Mouse (Mus musculus) C2C12 (cell line): ENCODE measurements around the gene Cd96. TPM values are rescaled to one million over a fixed set of nuclear protein-coding genes. Genes with fewer than 3 reads are reported as not detected.

Experiments
- H3K27me3 ChIP-seq: one replicate; pipeline ENCODE4 v1.6.1; 2011; ENCODE audit not compliant: control insufficient read depth, insufficient read depth, insufficient read length
- H3K36me3 ChIP-seq: one replicate; pipeline ENCODE4 v1.6.1; 2011; ENCODE audit not compliant: control insufficient read depth, insufficient read depth
- H3K4me3 ChIP-seq: one replicate; pipeline ENCODE4 v1.5.1; 2011; ENCODE audit warnings: mild to moderate bottlenecking, control low read depth; ENCODE audit not compliant: poor library complexity, insufficient read depth, severe bottlenecking
- H3K79me2 ChIP-seq: one replicate; pipeline ENCODE4 v1.6.1; 2011; ENCODE audit not compliant: control insufficient read depth, insufficient read depth
- H3K79me3 ChIP-seq: one replicate; pipeline ENCODE4 v1.6.1; 2011; ENCODE audit warnings: low read depth, control low read depth
- H3ac ChIP-seq: one replicate; pipeline ENCODE3; 2011; ENCODE audit warnings: low read depth; ENCODE audit not compliant: control insufficient read depth, insufficient read length
- CEBPB ChIP-seq: IDR thresholded peaks from one replicate; pipeline ENCODE4 v1.6.1; 2011; ENCODE audit warnings: low read depth, mild to moderate bottlenecking, control low read depth, moderate library complexity
- CTCF ChIP-seq: IDR thresholded peaks from one replicate; pipeline ENCODE4 v1.5.1; 2011; ENCODE audit not compliant: control insufficient read depth, insufficient read depth, insufficient read length
- FOSL1 ChIP-seq: IDR thresholded peaks from one replicate; pipeline ENCODE4 v1.8.0; 2011; ENCODE audit warnings: mild to moderate bottlenecking, low read length; ENCODE audit not compliant: poor library complexity, insufficient read depth, severe bottlenecking
- MAX ChIP-seq: IDR thresholded peaks from one replicate; pipeline ENCODE4 v1.6.1; 2011; ENCODE audit warnings: mild to moderate bottlenecking, control low read depth
- MYOD1 ChIP-seq: IDR thresholded peaks from one replicate; pipeline ENCODE4 v1.6.1; 2011; ENCODE audit warnings: low read depth; ENCODE audit not compliant: control insufficient read depth, insufficient read length
- MYOG ChIP-seq: IDR thresholded peaks from one replicate; pipeline ENCODE4 v1.6.1; 2011; ENCODE audit not compliant: control insufficient read depth, insufficient read length; ENCODE audit errors: extremely low read depth
- USF1 ChIP-seq: IDR thresholded peaks from one replicate; pipeline ENCODE4 v1.6.1; 2011; ENCODE audit warnings: low read depth, mild to moderate bottlenecking, control low read depth, moderate library complexity
- polyA plus RNA-seq: library from polyadenylated mRNA; unstranded; fragments of >200 nt; fragmentation: generic; extraction: Trizol; gene quantifications from one replicate; pipeline ENCODE4 v1.2.1, GENCODE M21; 2012; ENCODE audit warnings: missing spikeins

Gene Cd96
- polyA plus RNA-seq, 1 experiment = not detected

DNA sequence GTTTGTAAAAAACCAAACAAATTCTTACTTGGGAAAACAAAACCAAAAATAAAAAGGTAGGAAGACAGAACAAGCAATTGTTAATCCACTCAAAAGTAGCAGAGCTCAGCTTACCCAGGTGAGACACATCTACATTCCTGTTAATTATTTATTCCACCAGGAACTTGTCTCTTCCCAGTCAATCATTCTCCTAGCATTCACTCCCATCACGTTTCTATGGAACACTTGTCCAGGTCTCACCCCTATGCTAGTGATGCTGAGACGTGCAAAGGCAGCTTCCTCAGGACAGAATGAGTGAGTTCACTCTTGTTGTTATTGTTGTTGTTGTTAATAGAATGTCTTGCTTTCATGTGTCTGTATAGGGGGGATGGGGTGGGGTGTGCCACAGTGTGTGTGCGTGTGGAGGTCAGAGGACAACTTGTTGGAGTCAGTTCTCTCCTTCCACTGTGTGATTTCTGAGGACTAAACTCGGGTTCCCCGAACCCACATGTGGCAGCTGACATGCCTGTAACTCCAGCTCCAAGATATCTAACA is 97.0 kb downstream of the Cd96 start:
- no peaks in the 10 kb centered on the region for H3K79me2 ChIP-seq
- H3ac ChIP-seq = no peak overlapping the region
- no peaks in the 10 kb centered on the region for H3K27me3 ChIP-seq
- no peaks in the 10 kb centered on the region for H3K79me3 ChIP-seq
- no peaks in the 10 kb centered on the region for H3K36me3 ChIP-seq
- no peak for TF ChIP-seq MYOG
- TF ChIP-seq CEBPB = no peak
- no peak for TF ChIP-seq MYOD1
- TF ChIP-seq FOSL1 = no peak
- no peak for TF ChIP-seq CTCF
- no peak for TF ChIP-seq MAX
- no peak for TF ChIP-seq USF1
- no peak overlapping the region for H3K4me3 ChIP-seq

DNA sequence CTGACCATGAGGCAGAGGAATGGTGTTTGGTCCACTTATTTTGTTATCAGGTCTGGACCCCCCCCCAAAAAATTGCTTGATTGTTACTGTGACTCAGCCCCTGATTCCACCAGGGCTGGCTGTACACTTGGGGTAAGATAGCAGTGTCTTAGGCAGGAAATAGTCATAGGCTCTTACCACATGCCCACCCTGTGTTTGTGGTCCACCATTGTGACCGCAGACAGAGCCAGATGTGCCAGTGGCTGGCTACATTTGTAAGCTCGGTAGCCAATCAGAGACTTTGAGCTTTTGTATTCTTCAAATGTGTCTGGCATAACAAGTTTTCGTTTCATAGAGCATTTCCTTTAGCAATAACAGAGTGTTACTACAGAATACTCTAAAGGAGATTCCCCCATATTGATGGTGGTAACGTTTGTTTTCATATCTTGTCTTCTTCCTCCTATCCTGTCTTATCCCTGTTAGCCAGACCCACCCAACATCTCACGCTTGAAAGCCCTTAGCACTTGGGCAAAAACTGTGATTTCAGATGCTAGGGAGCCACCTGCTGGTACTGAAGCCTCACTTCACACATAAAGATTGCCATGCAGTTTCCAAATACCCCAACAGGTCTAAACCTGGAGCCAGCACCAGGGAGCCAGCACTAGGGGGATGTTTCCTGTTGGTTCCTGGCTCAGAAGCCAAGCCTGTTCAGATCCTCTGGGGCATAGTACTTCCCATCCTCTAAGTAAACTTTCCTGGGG is 97.7 kb downstream of the Cd96 start:
- Histone ChIP-seq H3K36me3 (no peaks in the 10 kb centered on the region), H3K79me2 (no peaks in the 10 kb centered on the region), H3K27me3 (no peaks in the 10 kb centered on the region), H3K79me3 (no peaks in the 10 kb centered on the region), H3K4me3 (no peak overlapping the region), H3ac (no peak overlapping the region)
- TF ChIP-seq MAX (no peak), MYOD1 (no peak), MYOG (no peak), CTCF (peak; percentile 65)

DNA sequence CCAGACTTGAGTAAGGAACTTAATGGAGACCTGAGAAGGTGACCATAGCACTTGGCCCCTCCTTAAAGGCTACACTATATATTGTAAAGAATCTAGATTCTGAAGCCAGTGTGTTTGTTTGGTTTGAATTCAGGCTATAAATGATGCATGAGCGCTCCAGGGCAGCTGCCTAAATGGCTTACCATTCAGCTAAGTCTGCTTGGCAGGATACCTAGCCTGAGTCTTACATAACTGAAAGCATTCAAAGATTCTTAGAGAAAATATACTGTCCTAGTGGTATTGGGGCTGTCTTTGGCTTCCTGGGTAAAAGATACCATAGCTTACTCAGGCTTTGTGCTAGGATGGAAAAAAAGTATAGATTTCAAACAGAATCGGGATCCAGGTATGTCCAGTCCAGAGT is 98.7 kb downstream of the Cd96 start:
- H3K79me3 ChIP-seq = no peaks in the 10 kb centered on the region
- TF ChIP-seq MYOD1 (no peak), MAX (no peak), FOSL1 (no peak), USF1 (no peak), MYOG (no peak), CEBPB (no peak), CTCF (no peak)

DNA sequence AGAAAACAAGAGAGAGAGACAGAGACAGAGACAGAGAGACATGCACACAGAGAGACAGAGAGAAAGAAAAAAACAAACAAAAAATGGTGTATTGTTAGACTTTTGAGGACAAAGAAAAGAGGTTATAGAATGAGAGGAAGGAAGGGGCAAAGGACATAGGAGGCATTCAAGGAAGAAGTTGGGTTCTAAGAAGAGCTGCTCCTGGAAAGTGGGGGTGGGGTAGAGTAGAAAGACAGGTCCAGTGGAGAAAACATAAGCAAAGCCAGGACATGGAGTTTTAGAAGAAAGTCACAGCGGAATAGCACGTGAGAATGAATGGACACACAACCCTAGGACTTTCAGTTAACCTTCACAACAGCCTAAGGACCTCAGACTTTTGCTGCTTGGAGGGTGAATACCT is 99.7 kb downstream of the Cd96 start:
- TF ChIP-seq USF1 = no peak
- no peak for TF ChIP-seq MAX
- TF ChIP-seq MYOG = no peak
- no peak for TF ChIP-seq MYOD1
- TF ChIP-seq CEBPB = no peak
- TF ChIP-seq CTCF = no peak
- TF ChIP-seq FOSL1 = no peak
- Histone ChIP-seq H3K4me3 (no peak overlapping the region), H3ac (no peak overlapping the region), H3K79me3 (no peaks in the 10 kb centered on the region), H3K27me3 (no peaks in the 10 kb centered on the region), H3K79me2 (no peaks in the 10 kb centered on the region), H3K36me3 (no peaks in the 10 kb centered on the region)

More for the DNA sequence above, 98.7 kb downstream of the Cd96 start:
- Histone ChIP-seq H3K36me3 (no peaks in the 10 kb centered on the region), H3K27me3 (no peaks in the 10 kb centered on the region), H3K4me3 (no peak overlapping the region), H3ac (no peak overlapping the region), H3K79me2 (no peaks in the 10 kb centered on the region)

DNA sequence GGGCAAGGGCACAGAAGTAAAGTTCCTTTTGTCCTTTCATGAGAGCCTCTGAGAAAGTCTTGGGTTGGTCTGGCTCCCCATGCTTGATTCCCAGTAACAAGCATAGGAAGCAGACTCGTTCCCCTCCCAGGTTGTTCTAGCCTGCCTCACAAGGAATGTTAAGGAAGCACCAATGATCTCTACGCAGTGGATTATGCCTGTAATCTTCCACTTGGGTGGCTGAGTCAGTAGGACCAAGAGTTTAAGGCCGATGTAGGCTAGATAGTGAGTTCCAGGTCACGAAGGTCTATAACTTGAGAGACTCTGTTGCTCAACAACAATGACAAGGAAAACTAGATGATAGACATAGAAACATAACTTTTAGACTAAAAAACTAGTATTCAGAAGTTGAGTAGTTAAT is 100.3 kb downstream of the Cd96 start:
- H3K79me3 ChIP-seq = no peaks in the 10 kb centered on the region
- TF ChIP-seq FOSL1 (no peak), MAX (no peak), CTCF (no peak), MYOD1 (no peak), CEBPB (no peak), USF1 (no peak), MYOG (no peak)
- H3K4me3 ChIP-seq = no peak overlapping the region
- H3ac ChIP-seq = no peak overlapping the region
- H3K36me3 ChIP-seq = no peaks in the 10 kb centered on the region
- no peaks in the 10 kb centered on the region for H3K27me3 ChIP-seq
- no peaks in the 10 kb centered on the region for H3K79me2 ChIP-seq
